Mouse (Mus musculus) heart, embryonic 12.5 days (tissue): ENCODE results near the gene Otud3. TPM values are rescaled to one million over a fixed set of nuclear protein-coding genes. Genes with fewer than 3 reads are reported as not detected.

Source experiments
- ATAC-seq: fragments of 200-750 bp; cut with Nextera tagmentation; 2 replicates; pipeline ENCODE4 v1.8.0; 2017; ENCODE audit warnings: moderate TSS enrichment, moderate library complexity; ENCODE audit not compliant: insufficient number of reproducible peaks, low FRiP score
- H3K27ac ChIP-seq: fragments of 300-500 bp; sonication (generic); 2 replicates; pipeline ENCODE4 v1.5.1; 2016; ENCODE audit warnings: mild to moderate bottlenecking, moderate library complexity; ENCODE audit not compliant: poor library complexity, severe bottlenecking
- H3K27me3 ChIP-seq: fragments of 300-500 bp; sonication (generic); replicated peaks from 2 replicates; pipeline ENCODE4 v1.6.1; 2016; ENCODE audit warnings: mild to moderate bottlenecking, moderate library complexity
- H3K36me3 ChIP-seq: fragments of 300-500 bp; sonication (generic); 2 replicates; pipeline ENCODE4 v1.6.1; 2016; ENCODE audit warnings: mild to moderate bottlenecking, moderate library complexity
- H3K4me1 ChIP-seq: fragments of 300-500 bp; sonication (generic); replicated peaks from 2 replicates; pipeline ENCODE4 v1.6.1; 2016; ENCODE audit warnings: mild to moderate bottlenecking
- H3K4me2 ChIP-seq: fragments of 300-500 bp; sonication (generic); 2 replicates; pipeline ENCODE4 v1.6.1; 2016; ENCODE audit warnings: mild to moderate bottlenecking, moderate library complexity
- H3K4me3 ChIP-seq: fragments of 300-500 bp; sonication (generic); 2 replicates; pipeline ENCODE4 v1.5.1; 2016; ENCODE audit warnings: mild to moderate bottlenecking
- H3K9ac ChIP-seq: fragments of 300-500 bp; sonication (generic); 2 replicates; pipeline ENCODE4 v1.6.1; 2016; ENCODE audit warnings: mild to moderate bottlenecking, moderate library complexity
- H3K9me3 ChIP-seq: fragments of 300-500 bp; sonication (generic); replicated peaks from 2 replicates; pipeline ENCODE4 v1.6.1; 2016; ENCODE audit warnings: mild to moderate bottlenecking, moderate library complexity
- WGBS: fragments of 180-500 bp; shearing (Covaris S2); methylation state at CpG from one replicate; pipeline ENCODE4 v1.1.7; 2016; 5-methylcytosine and 5-hydroxymethylcytosine counted together
- polyA plus RNA-seq: library from polyadenylated mRNA; unstranded; fragments of >200 nt; fragmentation: Nextera tagmentation; extraction: Ambion mirVana; gene quantifications from 2 replicates; pipeline ENCODE4 v1.2.1, GENCODE M21; 2016

The Otud3 gene
- polyA plus RNA-seq, 1 experiment from 2014 or later, result 3.6 TPM

DNA sequence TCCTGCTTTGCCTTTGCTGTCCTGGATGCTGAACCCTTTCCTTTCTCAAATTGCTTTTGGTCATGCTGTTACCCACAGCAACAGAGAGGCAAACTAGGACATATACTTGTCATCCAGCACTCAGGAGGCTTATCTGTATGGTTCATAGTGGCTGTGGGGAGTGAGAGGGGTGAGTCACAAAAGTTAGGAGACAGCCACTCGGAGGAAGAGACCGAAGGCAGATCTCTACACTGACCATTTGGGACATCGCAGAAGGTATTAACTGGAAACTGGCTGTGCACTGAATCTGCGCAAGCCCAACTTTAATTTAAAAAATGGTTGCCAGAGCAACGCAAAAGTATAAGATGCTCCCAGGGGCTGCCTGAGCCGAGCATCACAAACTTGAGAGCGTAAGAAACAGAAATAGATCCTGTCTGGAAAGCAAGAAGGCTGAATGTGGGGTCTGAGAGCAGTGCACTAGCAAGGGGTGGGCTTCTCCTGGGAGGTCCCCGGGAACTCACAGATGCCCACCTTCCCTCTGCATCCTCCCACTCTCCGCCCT is 58.6 kb downstream of the Otud3 start:
- Histone ChIP-seq H3K9me3 (no peaks in the 10 kb centered on the region), H3K27ac (no peak overlapping the region), H3K27me3 (0 out of 2 replicates have a peak, but pooled peaks cover 8% of the 10 kb centered on the region), H3K4me1 (0 out of 2 replicates have a peak, but pooled peaks cover 3% of the 10 kb centered on the region), H3K4me3 (no peak overlapping the region), H3K4me2 (no peak overlapping the region), H3K36me3 (no peaks in the 10 kb centered on the region), H3K9ac (no peak overlapping the region)
- ATAC-seq, result no peak
- WGBS, result 72% methylated on average over 9 of the region's 9 CpGs

DNA sequence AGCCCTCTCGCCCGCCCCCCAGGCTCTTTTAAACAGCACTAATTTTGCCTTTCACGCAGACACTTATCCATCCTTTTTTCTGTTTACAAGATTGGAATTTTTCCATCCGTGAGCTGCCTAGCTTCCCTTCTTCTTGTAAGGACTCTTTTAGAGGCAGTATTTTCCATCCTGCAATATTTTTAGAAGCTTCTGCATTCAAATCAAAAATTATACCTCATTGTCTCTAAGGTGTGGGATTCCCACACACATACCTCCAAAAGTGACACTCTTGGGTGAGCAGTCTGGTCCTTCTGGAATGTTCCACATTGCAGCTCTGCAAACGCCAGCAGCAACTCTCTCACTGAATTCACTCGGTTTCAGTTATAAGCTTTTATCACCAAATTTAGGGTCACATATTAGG is 60.8 kb downstream of the Otud3 start:
- H3K4me1 ChIP-seq, result no peaks in the 10 kb centered on the region
- no peak overlapping the region for H3K4me3 ChIP-seq
- H3K4me2 ChIP-seq, result no peak overlapping the region
- 72% methylated on average over 6 of the region's 6 CpGs for WGBS
- H3K27ac ChIP-seq, result no peak overlapping the region
- H3K9ac ChIP-seq, result no peak overlapping the region
- no peak for ATAC-seq
- H3K36me3 ChIP-seq, result no peaks in the 10 kb centered on the region
- H3K27me3 ChIP-seq, result peaks cover 14% of the 10 kb centered on the region; the same call in 1 of the 2 replicates
- H3K9me3 ChIP-seq, result no peaks in the 10 kb centered on the region

DNA sequence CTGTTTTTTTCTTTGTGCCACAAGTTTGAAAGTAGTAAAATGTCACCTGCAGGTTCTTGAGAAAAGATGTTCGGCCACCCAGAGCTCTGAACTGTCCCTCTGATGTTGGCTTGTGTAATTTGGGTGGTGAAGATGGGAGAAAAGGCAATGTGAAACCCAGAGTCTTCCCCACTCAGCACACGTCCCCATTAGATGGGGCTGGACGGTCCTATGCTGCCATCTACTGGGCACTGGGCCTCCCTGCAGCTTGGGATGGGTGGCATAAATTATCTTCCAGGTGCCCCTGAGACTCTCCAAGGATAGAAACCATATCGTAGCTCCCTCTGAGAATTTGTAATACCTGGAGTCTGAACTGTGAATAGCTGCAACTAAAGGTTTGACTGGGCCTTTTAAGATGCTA is 62.3 kb downstream of the Otud3 start:
- peaks cover 14% of the 10 kb centered on the region; the same call in 1 of the 2 replicates for H3K27me3 ChIP-seq
- H3K9me3 ChIP-seq, result no peaks in the 10 kb centered on the region
- no peak overlapping the region for H3K4me2 ChIP-seq
- H3K36me3 ChIP-seq, result no peaks in the 10 kb centered on the region
- WGBS, result 6% methylated on average over 4 of the region's 4 CpGs
- no peak overlapping the region for H3K9ac ChIP-seq
- H3K4me3 ChIP-seq, result no peak overlapping the region
- H3K27ac ChIP-seq, result no peak overlapping the region
- H3K4me1 ChIP-seq, result no peaks in the 10 kb centered on the region
- ATAC-seq, result 0 out of 2 replicates have a peak, but pooled peaks have one; percentile 36

Other genes with a start within 250 kb of the Otud3 start
- gene Pla2g2c, start 189.2 kb downstream of the Otud3 start, polyA plus RNA-seq, result 0.15 and 0.41 TPM in 2 replicates
- gene Ubxn10, start 176.8 kb downstream of the Otud3 start, polyA plus RNA-seq, result 0.95 and 1.3 TPM in 2 replicates
- not detected in 2 replicates for gene Pla2g2f, start 156.3 kb downstream of the Otud3 start, polyA plus RNA-seq
- gene Pla2g2d, start 138.2 kb downstream of the Otud3 start, polyA plus RNA-seq, result not detected in 2 replicates
- 2.5 and 2.6 TPM in 2 replicates for gene Pla2g5, start 50.5 kb downstream of the Otud3 start, polyA plus RNA-seq
- gene Gm13030, start 40.0 kb downstream of the Otud3 start, polyA plus RNA-seq, result not detected in 2 replicates
- not detected in 2 replicates for gene Pla2g2e, start 36.0 kb downstream of the Otud3 start, polyA plus RNA-seq
- not detected in 2 replicates for gene Rnf186, start 53.2 kb upstream of the Otud3 start, polyA plus RNA-seq
- 5.4 and 5.5 TPM in 2 replicates for gene Tmco4, start 58.9 kb upstream of the Otud3 start, polyA plus RNA-seq
- gene Htr6, start 161.6 kb upstream of the Otud3 start, polyA plus RNA-seq, result not detected in 2 replicates
- gene Nbl1, start 179.0 kb upstream of the Otud3 start, polyA plus RNA-seq, result 10.1 and 10.6 TPM in 2 replicates
- 682 and 719 TPM in 2 replicates for gene Minos1, start 217.2 kb upstream of the Otud3 start, polyA plus RNA-seq